Mouse (Mus musculus) limb, embryonic 14.5 days (tissue): ENCODE results near the gene Wasf2. TPM values are rescaled to one million over a fixed set of nuclear protein-coding genes. Genes with fewer than 3 reads are reported as not detected.

Source experiments
- ATAC-seq: fragments of 200-750 bp; cut with Nextera tagmentation; 2 replicates; pipeline ENCODE4 v1.8.0; 2017; ENCODE audit warnings: low read depth, moderate number of reproducible peaks, moderate TSS enrichment; ENCODE audit not compliant: low FRiP score
- DNase-seq: peaks from one replicate; pipeline ENCODE4 v3.0.0-alpha.2; 2015; ENCODE audit warnings: low spot score
- H3K27ac ChIP-seq: fragments of 300-500 bp; sonication (generic); replicated peaks from 2 replicates; pipeline ENCODE4 v1.5.1; 2014; ENCODE audit warnings: low read depth, mild to moderate bottlenecking, low read length, moderate library complexity, mixed read lengths
- H3K27me3 ChIP-seq: fragments of 300-500 bp; sonication (generic); 2 replicates; pipeline ENCODE4 v1.6.1; 2014; ENCODE audit warnings: low read length, mixed read lengths; ENCODE audit not compliant: control insufficient read depth, insufficient read depth
- H3K36me3 ChIP-seq: fragments of 300-500 bp; sonication (generic); 2 replicates; pipeline ENCODE4 v1.6.1; 2014; ENCODE audit warnings: mild to moderate bottlenecking, low read length, moderate library complexity, mixed read lengths; ENCODE audit not compliant: control insufficient read depth, insufficient read depth
- H3K4me1 ChIP-seq: fragments of 300-500 bp; sonication (generic); 2 replicates; pipeline ENCODE4 v1.6.1; 2014; ENCODE audit warnings: antibody characterized with exemption, low read length, mixed read lengths; ENCODE audit not compliant: control insufficient read depth, insufficient read depth
- H3K4me2 ChIP-seq: fragments of 300-500 bp; sonication (generic); replicated peaks from 2 replicates; pipeline ENCODE4 v1.6.1; 2014; ENCODE audit warnings: low read depth, mild to moderate bottlenecking, low read length, moderate library complexity; ENCODE audit not compliant: severe bottlenecking
- H3K4me3 ChIP-seq: fragments of 300-500 bp; sonication (generic); replicated peaks from 2 replicates; pipeline ENCODE4 v1.5.1; 2014; ENCODE audit warnings: low read length
- H3K9ac ChIP-seq: fragments of 300-500 bp; sonication (generic); 2 replicates; pipeline ENCODE4 v1.6.1; 2014; ENCODE audit warnings: mild to moderate bottlenecking, low read depth, low read length, moderate library complexity; ENCODE audit not compliant: severe bottlenecking
- H3K9me3 ChIP-seq: fragments of 300-500 bp; sonication (generic); 2 replicates; pipeline ENCODE4 v1.6.1; 2016; ENCODE audit warnings: low read length; ENCODE audit not compliant: control insufficient read depth
- POLR2A ChIP-seq: fragments of 200-500 bp; IDR thresholded peaks from 2 replicates; pipeline ENCODE4 v1.8.0; 2012; ENCODE audit warnings: inconsistent platforms, mild to moderate bottlenecking, moderate library complexity, borderline replicate concordance; ENCODE audit not compliant: insufficient read depth, insufficient read length; ENCODE audit errors: extremely low read depth
- WGBS: fragments of 180-500 bp; shearing (Covaris S2); extraction: QIAGEN DNeasy Blood & Tissue Kit; methylation state at CpG from one replicate; pipeline ENCODE4 v1.1.7; 2014; 5-methylcytosine and 5-hydroxymethylcytosine counted together
- polyA plus RNA-seq, 2 experiments: library from polyadenylated mRNA; depleted of rRNA in 1 of 2; stranded (reverse) in 1 of 2; unstranded in 1 of 2; fragments of >200 nt; fragmentation: Nextera tagmentation in 1 of 2; extraction: Ambion mirVana in 1 of 2; gene quantifications; 2 replicates each; pipeline versions ENCODE4 v1.2.1 to v1.2.3; 2012 to 2014

Wasf2 gene
- 62.0 and 70.9 TPM in 2 replicates for polyA plus RNA-seq (2012; rRNA removed)
- polyA plus RNA-seq (2014; fragmentation: Nextera tagmentation; extraction: Ambion mirVana) = 92.2 and 96.6 TPM in 2 replicates

- H3K4me3 ChIP-seq = peak within 1 kb of the TSS; percentile 84
- H3K9ac ChIP-seq = peak within 1 kb of the TSS; percentile 83
- H3K4me1 ChIP-seq = peaks cover 15% of the 10 kb centered on the region; the same call in 1 of the 2 replicates
- H3K4me2 ChIP-seq = peak within 1 kb of the TSS; percentile 91
- DNase-seq (peak; percentile 93), ATAC-seq (peak; percentile 95)
- TF ChIP-seq POLR2A = peak; percentile 65; the same call in 1 of the 2 replicates
- no peaks in the 10 kb centered on the region for H3K27me3 ChIP-seq
- under 1% methylated on average over 60 of the region's 65 CpGs for WGBS
- H3K9me3 ChIP-seq = no peaks in the 10 kb centered on the region
- H3K36me3 ChIP-seq = no peaks in the 10 kb centered on the region
- H3K27ac ChIP-seq = peak within 1 kb of the TSS; percentile 84
These were observed at the start of gene Wasf2 for GRCm38 (mm10) chr4:133129931-133130889. Gene Wasf2, plus strand, starts transcription at chr4:133130505.

- H3K9ac ChIP-seq = no peak overlapping the region
- no peak overlapping the region for H3K4me2 ChIP-seq
- H3K27me3 ChIP-seq = no peaks in the 10 kb centered on the region
- no peak for TF ChIP-seq POLR2A
- ATAC-seq (no peak), DNase-seq (no peak)
- no peaks in the 10 kb centered on the region for H3K9me3 ChIP-seq
- H3K4me3 ChIP-seq = no peak overlapping the region
- H3K4me1 ChIP-seq = peaks cover 22% of the 10 kb centered on the region
- H3K27ac ChIP-seq = no peak overlapping the region
- 89% methylated on average over 3 of the region's 3 CpGs for WGBS
- H3K36me3 ChIP-seq = peaks cover 34% of the 10 kb centered on the region
These were observed 49.4 kb upstream of the Wasf2 start for GRCm38 (mm10) chr4:133080862-133081261.

- DNase-seq = no peak
- Histone ChIP-seq H3K36me3 (peaks cover 29% of the 10 kb centered on the region), H3K4me3 (no peak overlapping the region), H3K9me3 (no peaks in the 10 kb centered on the region), H3K9ac (no peak overlapping the region), H3K27me3 (no peaks in the 10 kb centered on the region), H3K27ac (no peak overlapping the region), H3K4me2 (no peak overlapping the region), H3K4me1 (peaks cover 30% of the 10 kb centered on the region)
- TF ChIP-seq POLR2A = no peak
- WGBS = 74% methylated on average over 6 of the region's 6 CpGs
- ATAC-seq = no peak
These were observed 48.0 kb upstream of the Wasf2 start for GRCm38 (mm10) chr4:133082216-133082773.

- TF ChIP-seq POLR2A = no peak
- DNase-seq (peak; percentile 51), ATAC-seq (peak; percentile 19; the same call in 1 of the 2 replicates)
- H3K27me3 ChIP-seq = no peaks in the 10 kb centered on the region
- H3K36me3 ChIP-seq = peaks cover 12% of the 10 kb centered on the region; the same call in 1 of the 2 replicates
- peaks cover 41% of the 10 kb centered on the region for H3K4me1 ChIP-seq
- 2% methylated on average over 3 of the region's 3 CpGs for WGBS
- no peaks in the 10 kb centered on the region for H3K9me3 ChIP-seq
- H3K4me2 ChIP-seq = peak overlapping the region; percentile 96
- no peak overlapping the region for H3K4me3 ChIP-seq
- peak overlapping the region; percentile 6 for H3K27ac ChIP-seq
- no peak overlapping the region for H3K9ac ChIP-seq
These were observed 46.1 kb upstream of the Wasf2 start for GRCm38 (mm10) chr4:133083991-133084861.
